Mouse (Mus musculus) gastrocnemius, adult 18-20 months (tissue): ENCODE measurements around the gene Kntc1. TPM values are rescaled to one million over a fixed set of nuclear protein-coding genes. Genes with fewer than 3 reads are reported as not detected.

Source experiments
- DNase-seq: peaks from one replicate; pipeline ENCODE4 v3.0.0; 2021; ENCODE audit warnings: low spot score
- total RNA-seq, 2 experiments: library from RNA; stranded (reverse); gene quantifications; 2 replicates each; pipeline ENCODE4 v1.2.3; 2021

Gene Kntc1
- total RNA-seq, 2 experiments from 2014 or later: 0.09 to 0.14 TPM

GRCm38 (mm10) chr5:123865365-123865764, 115.8 kb downstream of the Kntc1 start, which contains the start of gene Hcar2:
Hcar2 (minus strand) TSS chr5:123865499.
- no peak for DNase-seq

GRCm38 (mm10) chr5:123866457-123866856, 116.9 kb downstream of the Kntc1 start:
- DNase-seq: no peak

- no peak for DNase-seq
Measured at GRCm38 (mm10) chr5:123869615-123870014, 120.1 kb downstream of the Kntc1 start.

Other genes with a start within 250 kb of the Kntc1 start
- gene B3gnt4, start 239.3 kb upstream of the Kntc1 start, total RNA-seq: under 1 TPM in 1 of 2 experiments, not detected in 1; 0.16 TPM
- 10 to 100 TPM; 35.7 to 45.1 TPM for gene Diablo, start 225.5 kb upstream of the Kntc1 start, total RNA-seq
- gene Gm49027, start 224.2 kb upstream of the Kntc1 start, total RNA-seq: under 1 TPM in 1 of 2 experiments, not detected in 1; 0.43 TPM
- 10 to 100 TPM; 32.1 to 39.9 TPM for gene Vps33a, start 176.7 kb upstream of the Kntc1 start, total RNA-seq
- gene Clip1, start 65.1 kb upstream of the Kntc1 start, total RNA-seq: 100 to 1,000 TPM; 326 to 336 TPM
- 10 to 100 TPM; 16.2 to 18.0 TPM for gene Zcchc8, start 28.6 kb upstream of the Kntc1 start, total RNA-seq
- 10 to 100 TPM; 38.5 to 39.8 TPM for gene Rsrc2, start 302 bp upstream of the Kntc1 start, total RNA-seq
- not detected for gene Hcar2, start 115.8 kb downstream of the Kntc1 start, total RNA-seq
- gene Hcar1, start 130.3 kb downstream of the Kntc1 start, total RNA-seq: under 1 TPM; 0.21 to 0.36 TPM
- 10 to 100 TPM; 48.6 to 59.9 TPM for gene Denr, start 157.5 kb downstream of the Kntc1 start, total RNA-seq
- not detected for gene Gm43518, start 177.7 kb downstream of the Kntc1 start, total RNA-seq
- 1 to 10 TPM; 1.4 to 1.6 TPM for gene Ccdc62, start 181.0 kb downstream of the Kntc1 start, total RNA-seq
- gene Hip1r, start 223.9 kb downstream of the Kntc1 start, total RNA-seq: 10 to 100 TPM in 1 of 2 experiments, 1 to 10 TPM in 1; 9.4 to 19.6 TPM